Mouse (Mus musculus): ENCODE data around the gene B4galnt1. TPM values are rescaled to one million over a fixed set of nuclear protein-coding genes. Genes with fewer than 3 reads are reported as not detected.

Gene B4galnt1
- total and polyA plus RNA-seq, 3 experiments = 0.98 to 17.5 (median 2.3) TPM

DNA sequence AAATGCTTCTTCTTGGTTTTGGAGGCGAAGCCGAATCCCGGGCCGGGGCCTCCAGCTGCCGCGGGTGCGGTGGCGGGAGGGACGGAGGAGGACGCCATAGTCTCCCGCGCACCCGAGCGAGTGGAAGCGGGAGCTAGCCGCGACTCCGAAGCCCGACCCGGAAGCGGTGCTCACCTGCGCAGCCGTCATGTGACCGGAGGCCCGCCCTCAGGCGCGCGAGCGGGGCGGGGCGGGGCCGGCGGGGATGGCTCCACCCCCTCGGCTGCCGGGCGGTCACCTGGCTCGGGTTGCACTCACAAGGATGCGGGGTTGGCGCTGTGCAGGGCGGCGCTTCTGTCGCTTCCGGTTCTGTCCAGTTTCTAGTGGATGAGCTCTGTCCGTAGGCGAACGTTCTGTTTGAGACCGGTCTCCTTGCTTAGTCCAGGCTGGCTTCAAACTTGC lies 46.4 kb downstream of the B4galnt1 start, which contains the start of gene Pip4k2c (continued):
- TF ChIP-seq MAFK (IDR thresholded peaks at IDR 0.05; ENCODE audit: insufficient replicate concordance, low read length) (no peak), PAX5 (IDR thresholded peaks at IDR 0.05; ENCODE audit: low read length) (no peak), GABPA (IDR thresholded peaks at IDR 0.05; ENCODE audit: insufficient replicate concordance, low read depth, low read length) (no peak), MAX (IDR thresholded peaks at IDR 0.05; ENCODE audit: low read length) (peak; percentile 57), ZMIZ1 (IDR thresholded peaks at IDR 0.05; ENCODE audit: low read depth, low read length) (peak; percentile 82; the same call in 1 of the 2 replicates), E2F4 (IDR thresholded peaks at IDR 0.05; ENCODE audit: insufficient replicate concordance, low read depth, low read length) (no peak), RAD21 (IDR thresholded peaks at IDR 0.05; ENCODE audit: low read depth, low read length) (no peak), NRF1 (IDR thresholded peaks at IDR 0.05; ENCODE audit: low read depth, low read length) (peak; percentile 73), SMC3 (IDR thresholded peaks at IDR 0.05; ENCODE audit: low read depth, low read length) (no peak), TBP (conservative IDR thresholded peaks at IDR 0.05; ENCODE audit: low read depth, low read length) (peak; percentile 66), ZKSCAN1 (IDR thresholded peaks at IDR 0.05; ENCODE audit: borderline replicate concordance, low read depth, low read length) (no peak), RCOR1 (conservative IDR thresholded peaks at IDR 0.05; ENCODE audit: low read depth, low read length) (no peak), JUN (IDR thresholded peaks at IDR 0.05; ENCODE audit: insufficient read depth, low read depth, low read length) (no peak), MXI1 (IDR thresholded peaks at IDR 0.05; ENCODE audit: low read depth, low read length) (no peak)

DNA sequence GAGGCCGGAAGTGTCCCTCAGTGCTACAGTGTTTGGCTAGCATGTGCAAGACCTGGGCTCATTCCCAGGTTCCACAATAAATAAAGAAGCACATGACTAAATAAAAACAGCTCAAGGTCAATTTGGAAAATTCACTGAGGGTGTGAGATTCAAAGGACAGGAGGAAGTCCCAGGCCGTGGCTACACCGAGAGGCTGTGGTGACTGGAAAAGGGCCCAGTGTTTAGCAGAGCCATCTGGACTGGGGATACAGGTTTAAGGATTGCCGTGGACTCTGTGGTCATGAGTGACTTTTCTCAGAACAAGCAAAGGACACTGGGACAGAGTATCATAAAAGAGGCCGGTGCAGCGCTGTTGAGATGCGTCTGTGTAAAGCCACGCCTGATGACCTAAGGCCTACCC lies 48.2 kb downstream of the B4galnt1 start:
- dilution Hi-C loops (cut with MboI; ENCODE audit: extremely low pct_ligation_motif_present, extremely low pct_unique_long_range_greater_than_20kb, low sequenced_read_pairs) (no loop called here), in situ Hi-C loops (cut with MboI; ENCODE audit: low pct_ligation_motif_present, low pct_unique_long_range_greater_than_20kb, low sequenced_read_pairs) (no loop called here)
- H3K9ac ChIP-seq (ENCODE audit: insufficient read depth, low read depth) = no peak overlapping the region
- no peaks in the 10 kb centered on the region for H3K27me3 ChIP-seq (replicated peaks)
- peaks cover 6 to 17% of the 10 kb centered on the region in 2 experiments for H3K36me3 ChIP-seq (replicated peaks in 1 of 2; ENCODE audit: control insufficient read depth in 1 of 2, insufficient read depth in 1 of 2, low read length in 1 of 2)
- H3K9me3 ChIP-seq (replicated peaks; ENCODE audit: low read length) = no peaks in the 10 kb centered on the region
- peaks cover 7 to 21% of the 10 kb centered on the region in 2 experiments for H3K4me1 ChIP-seq (ENCODE audit: control insufficient read depth in 1 of 2, insufficient read depth in 2 of 2)
- H3K79me2 ChIP-seq (replicated peaks; ENCODE audit: control insufficient read depth, extremely low read depth, insufficient read depth, poor library complexity, severe bottlenecking) = peaks cover 8% of the 10 kb centered on the region; the same call in 1 of the 2 replicates
- no peak for DNase-seq (ENCODE audit: extremely low read depth)
- H3K27ac ChIP-seq (ENCODE audit: insufficient read depth, low read depth) = no peak overlapping the region
- no peak overlapping the region for H3K4me2 ChIP-seq (ENCODE audit: insufficient read depth, low read depth, poor library complexity, severe bottlenecking)
- TF ChIP-seq USF2 (conservative IDR thresholded peaks at IDR 0.05; ENCODE audit: low read depth, low read length) = no peak
- no peak overlapping the region for H3K4me3 ChIP-seq (replicated peaks in 1 of 3; ENCODE audit: low read depth in 2 of 3, low read length in 2 of 3, poor library complexity in 1 of 3)

DNA sequence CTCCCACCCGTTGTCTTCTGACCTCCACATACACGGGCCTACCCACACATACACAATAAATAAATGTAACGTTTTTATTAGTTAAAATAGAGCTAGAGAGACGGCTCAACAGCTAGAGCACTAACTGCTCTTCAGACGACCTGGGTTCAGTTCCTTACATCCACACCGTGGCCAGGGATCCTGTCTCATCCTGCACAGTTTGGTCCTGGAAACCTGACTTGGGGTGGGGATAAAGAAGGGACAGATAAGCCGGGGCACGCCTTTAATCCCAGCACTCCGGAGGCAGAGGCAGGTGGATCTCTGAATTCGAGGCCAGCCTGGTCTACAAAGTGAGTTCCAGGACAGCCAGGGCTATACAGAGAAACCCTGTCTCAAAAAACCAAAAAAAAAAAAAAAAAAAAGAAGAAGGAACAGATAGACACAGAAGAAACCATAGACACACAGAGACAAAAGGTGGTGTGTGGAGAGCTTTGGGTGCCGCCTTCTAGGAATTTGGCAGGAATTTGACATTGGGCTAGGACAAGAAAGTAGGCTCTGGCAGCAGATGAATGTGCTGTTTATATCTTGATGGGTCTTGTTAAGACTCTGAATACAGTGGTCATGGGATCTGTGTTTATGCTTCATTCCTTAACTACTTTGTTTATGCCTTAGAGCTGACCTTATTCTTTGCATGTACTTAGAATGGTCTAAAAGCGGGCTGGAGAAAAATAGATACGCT lies 48.8 kb downstream of the B4galnt1 start:
- in situ Hi-C loops (cut with MboI; ENCODE audit: low pct_ligation_motif_present, low pct_unique_long_range_greater_than_20kb, low sequenced_read_pairs) (no loop called here), dilution Hi-C loops (cut with MboI; ENCODE audit: extremely low pct_ligation_motif_present, extremely low pct_unique_long_range_greater_than_20kb, low sequenced_read_pairs) (no loop called here)
- Histone ChIP-seq H3K9ac (ENCODE audit: insufficient read depth, low read depth) (no peak overlapping the region), H3K27me3 (replicated peaks) (no peaks in the 10 kb centered on the region), H3K4me3 (replicated peaks in 1 of 3; ENCODE audit: low read depth in 2 of 3, low read length in 2 of 3, poor library complexity in 1 of 3) (no peak overlapping the region), H3K36me3 (replicated peaks in 1 of 2; ENCODE audit: control insufficient read depth in 1 of 2, insufficient read depth in 1 of 2, low read length in 1 of 2) (peaks cover under 1 to 11% of the 10 kb centered on the region in 2 experiments), H3K4me1 (ENCODE audit: control insufficient read depth in 1 of 2, insufficient read depth in 2 of 2) (peaks cover 7 to 21% of the 10 kb centered on the region in 2 experiments), H3K9me3 (replicated peaks; ENCODE audit: low read length) (peaks cover 2% of the 10 kb centered on the region), H3K27ac (ENCODE audit: insufficient read depth, low read depth) (no peak overlapping the region), H3K79me2 (replicated peaks; ENCODE audit: control insufficient read depth, extremely low read depth, insufficient read depth, poor library complexity, severe bottlenecking) (peaks cover 8% of the 10 kb centered on the region; the same call in 1 of the 2 replicates), H3K4me2 (ENCODE audit: insufficient read depth, low read depth, poor library complexity, severe bottlenecking) (no peak overlapping the region)
- DNase-seq (ENCODE audit: extremely low read depth) = no peak
- TF ChIP-seq JUND (conservative IDR thresholded peaks at IDR 0.05; ENCODE audit: low read depth, low read length) (no peak), MXI1 (IDR thresholded peaks at IDR 0.05; ENCODE audit: low read depth, low read length) (no peak), TBP (conservative IDR thresholded peaks at IDR 0.05; ENCODE audit: low read depth, low read length) (no peak), POLR2AphosphoS2 (IDR thresholded peaks at IDR 0.05; ENCODE audit: low read depth, low read length) (no peak), MAX (IDR thresholded peaks at IDR 0.05; ENCODE audit: low read length) (no peak), PAX5 (IDR thresholded peaks at IDR 0.05; ENCODE audit: low read length) (no peak), CTCF (conservative IDR thresholded peaks at IDR 0.05 in 1 of 2, IDR thresholded peaks at IDR 0.05 in 1 of 2; ENCODE audit: low read depth in 2 of 2, low read length in 2 of 2) (no peak), RAD21 (IDR thresholded peaks at IDR 0.05; ENCODE audit: low read depth, low read length) (no peak), ZC3H11A (IDR thresholded peaks at IDR 0.05; ENCODE audit: low read depth, low read length) (no peak), ZKSCAN1 (IDR thresholded peaks at IDR 0.05; ENCODE audit: borderline replicate concordance, low read depth, low read length) (no peak), ELF1 (IDR thresholded peaks at IDR 0.05; ENCODE audit: low read depth, low read length) (no peak), MEF2A (IDR thresholded peaks at IDR 0.05; ENCODE audit: borderline replicate concordance, low read depth, low read length) (no peak), CHD2 (IDR thresholded peaks at IDR 0.05; ENCODE audit: low read length) (no peak), MAZ (IDR thresholded peaks at IDR 0.05; ENCODE audit: low read depth, low read length) (no peak), MAFK (IDR thresholded peaks at IDR 0.05; ENCODE audit: insufficient replicate concordance, low read length) (no peak), CHD1 (IDR thresholded peaks at IDR 0.05; ENCODE audit: low read depth, low read length) (no peak), GABPA (IDR thresholded peaks at IDR 0.05; ENCODE audit: insufficient replicate concordance, low read depth, low read length) (no peak), ZMIZ1 (IDR thresholded peaks at IDR 0.05; ENCODE audit: low read depth, low read length) (no peak), HCFC1 (IDR thresholded peaks at IDR 0.05; ENCODE audit: low read depth, low read length) (no peak)

Data from CH12.LX (cell line).